Comparison of ENCODE assay signal across 8 mouse cellular contexts in the genomic region with DNA sequence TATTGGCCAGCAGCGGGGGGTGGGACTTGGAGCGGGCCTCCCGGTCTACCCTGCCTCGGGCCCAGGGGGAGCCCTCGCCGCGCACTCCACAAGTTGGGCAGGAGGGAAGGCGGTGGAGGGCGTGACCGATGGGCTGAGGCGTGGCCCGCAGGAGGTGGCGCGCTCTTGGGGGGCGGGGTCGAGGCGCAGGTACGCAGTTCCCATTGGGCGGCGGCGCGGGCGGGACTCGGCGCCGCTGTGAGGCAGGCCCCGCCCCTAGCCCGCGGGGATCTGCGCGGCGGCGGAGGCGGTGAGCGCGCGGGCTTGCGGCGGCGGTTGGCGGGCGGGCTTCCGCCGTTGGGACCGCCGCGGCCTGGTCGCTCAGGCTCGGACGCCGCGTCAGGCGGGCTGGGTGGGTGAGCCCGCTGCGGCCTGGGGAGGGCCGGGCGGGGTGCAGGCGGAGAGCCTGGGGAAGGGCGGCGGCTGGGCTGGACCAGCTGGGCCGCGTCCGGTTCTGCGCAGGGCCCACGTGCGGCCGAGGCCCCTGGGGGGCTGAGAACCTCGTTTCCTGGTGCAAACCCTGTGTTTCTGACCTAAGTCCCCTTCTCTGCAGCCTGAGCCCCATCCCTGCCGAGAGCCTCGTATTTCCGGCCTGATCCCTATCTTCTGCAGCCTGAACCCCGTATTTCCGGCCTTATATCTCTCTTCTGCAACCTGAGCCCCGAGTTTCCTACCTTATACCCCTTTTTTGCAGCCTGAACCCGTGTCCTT. TPM values are rescaled to one million over a fixed set of nuclear protein-coding genes. Genes with fewer than 3 reads are reported as not detected.
DNase-seq lines count a peak whose midpoint lies in the region; ATAC-seq lines count a peak whose summit lies in the region.

Gene Mum1 (plus strand): TSS at position 19 of the 750 bp plus-strand sequence.

- H3K4me2 ChIP-seq in hindbrain, embryonic 15.5 days: peak within 1 kb of the TSS; percentile 91

- peak within 1 kb of the TSS; percentile 93 for H3K27ac ChIP-seq in hindbrain, embryonic 15.5 days (replicated peaks)

- H3K4me3 ChIP-seq in hindbrain, embryonic 15.5 days: peak within 1 kb of the TSS; percentile 76

- DNase-seq in WW6 (ENCODE audit: low read depth, low spot score): peak; percentile 99
- peak; percentile 96 to 98 for DNase-seq in cerebellum, postnatal 36 days
- DNase-seq in frontal cortex, postnatal 36 days (ENCODE audit: low spot score in 2 of 2): peak; percentile 98
- DNase-seq in left cerebral cortex, adult 11 months (ENCODE audit: low spot score): peak; percentile 99
- DNase-seq in lung, postnatal 4 days: peak; percentile 99 to 100
- peak; percentile 98 to 99 for DNase-seq in right cerebral cortex, adult 2 months (ENCODE audit: low spot score in 2 of 2)
- DNase-seq in urinary bladder, postnatal 14 days (ENCODE audit: low spot score): peak; percentile 99

- peaks cover 39% of the 10 kb centered on the region for H3K4me1 ChIP-seq in hindbrain, embryonic 15.5 days (replicated peaks)

- peaks cover 9% of the 10 kb centered on the region for H3K36me3 ChIP-seq in hindbrain, embryonic 15.5 days

- WGBS in hindbrain, embryonic 15.5 days: 0% methylated on average over 44 of the region's 75 CpGs

- peak; percentile 97 for ATAC-seq in hindbrain, embryonic 15.5 days (ENCODE audit: low FRiP score, low read depth)

- H3K9ac ChIP-seq in hindbrain, embryonic 15.5 days: peak within 1 kb of the TSS; percentile 95

- H3K27me3 ChIP-seq in hindbrain, embryonic 15.5 days: no peaks in the 10 kb centered on the region

- no peaks in the 10 kb centered on the region for H3K9me3 ChIP-seq in hindbrain, embryonic 15.5 days

RNA-seq across cellular contexts. Expression of gene Mum1, which starts in this region (rescaled TPM):
- polyA plus RNA-seq in hindbrain, embryonic 15.5 days (2015; fragmentation: Nextera tagmentation; extraction: Ambion mirVana): 36.5 and 38.6 TPM in 2 replicates

Comparison
In these comparisons a context has a peak if more than half of its experiments do, and no peak if none do; other contexts are left out.
1. Peak in every context shown above with its lines: DNase-seq, ATAC-seq, H3K4me3 ChIP-seq and H3K27ac ChIP-seq.